Mouse (Mus musculus): ENCODE results near the gene Kcnh1. TPM values are rescaled to one million over a fixed set of nuclear protein-coding genes. Genes with fewer than 3 reads are reported as not detected.

Kcnh1 gene
- polyA plus RNA-seq, 1 experiment from 2014 or later, result 0.60 TPM

DNA sequence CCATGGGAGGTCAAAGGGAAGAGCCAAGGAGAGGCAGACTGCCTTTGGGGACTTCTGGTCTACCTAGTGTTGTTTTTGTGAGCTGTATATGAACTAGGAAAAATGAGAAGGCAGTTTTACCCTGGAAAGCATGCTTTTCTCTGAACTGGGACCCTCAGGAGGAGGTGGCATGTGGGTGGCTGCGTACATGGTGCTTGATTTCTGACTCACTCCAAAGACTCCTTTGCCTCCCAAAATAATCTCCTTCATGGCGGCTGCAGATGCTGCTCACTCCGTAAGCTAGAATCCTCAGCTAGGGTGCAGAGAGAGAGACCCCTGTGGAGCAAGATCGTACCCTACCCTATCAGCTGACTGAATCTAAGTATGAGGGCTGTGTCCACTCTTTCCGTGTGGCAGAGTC is 145.5 kb downstream of the Kcnh1 start:
- ATAC-seq (ENCODE audit: low FRiP score, low read depth), result no peak
- Histone ChIP-seq H3K9ac (no peak overlapping the region), H3K4me3 (no peak overlapping the region), H3K4me1 (peaks cover 9% of the 10 kb centered on the region; the same call in 1 of the 2 replicates), H3K27me3 (no peaks in the 10 kb centered on the region), H3K9me3 (0 out of 2 replicates have a peak, but pooled peaks cover 5% of the 10 kb centered on the region), H3K4me2 (replicated peaks) (no peak overlapping the region), H3K36me3 (no peaks in the 10 kb centered on the region), H3K27ac (no peak overlapping the region)
- WGBS, result 92% methylated on average over 5 of the region's 5 CpGs

DNA sequence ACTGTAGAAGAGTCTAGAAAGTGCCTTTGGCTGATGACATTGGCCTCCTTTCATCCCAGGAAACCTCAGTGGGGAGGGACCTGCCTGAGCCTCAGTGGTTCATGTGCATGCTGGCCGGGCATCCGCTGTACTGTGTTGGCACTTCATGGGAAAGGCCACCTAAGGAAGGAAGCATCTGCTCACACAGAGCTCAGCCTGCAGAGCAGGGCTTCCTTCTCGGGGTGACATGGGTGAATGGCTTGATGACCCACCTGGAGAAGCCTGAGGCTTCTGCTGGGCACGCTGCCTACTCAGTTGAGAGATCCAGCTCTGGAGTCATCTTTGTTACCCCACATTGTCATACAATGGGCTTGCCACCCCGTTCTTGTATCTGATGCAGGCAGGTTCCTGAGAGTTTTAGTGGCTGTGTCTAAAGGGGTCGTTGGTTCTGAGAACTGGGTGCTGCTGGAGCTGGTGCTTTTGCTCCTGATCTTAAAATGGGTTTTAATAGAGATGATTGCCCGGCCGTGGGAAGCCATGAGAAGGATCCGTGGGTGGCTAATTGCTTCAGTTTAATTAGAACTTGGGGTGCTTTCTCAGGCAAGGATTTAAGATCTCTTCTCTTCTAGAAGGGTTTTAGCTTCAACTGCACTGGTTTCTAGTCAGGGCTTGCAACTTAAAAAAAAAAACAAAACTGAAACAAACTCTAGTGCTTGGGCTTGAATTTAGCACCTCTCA is 148.9 kb downstream of the Kcnh1 start:
- Histone ChIP-seq H3K9me3 (no peaks in the 10 kb centered on the region), H3K27me3 (no peaks in the 10 kb centered on the region), H3K27ac (no peak overlapping the region), H3K4me1 (peaks cover 9% of the 10 kb centered on the region; the same call in 1 of the 2 replicates), H3K36me3 (no peaks in the 10 kb centered on the region), H3K9ac (no peak overlapping the region), H3K4me2 (replicated peaks) (no peak overlapping the region), H3K4me3 (no peak overlapping the region)
- no peak for ATAC-seq (ENCODE audit: low FRiP score, low read depth)
- WGBS, result 73% methylated on average over 9 of the region's 9 CpGs

DNA sequence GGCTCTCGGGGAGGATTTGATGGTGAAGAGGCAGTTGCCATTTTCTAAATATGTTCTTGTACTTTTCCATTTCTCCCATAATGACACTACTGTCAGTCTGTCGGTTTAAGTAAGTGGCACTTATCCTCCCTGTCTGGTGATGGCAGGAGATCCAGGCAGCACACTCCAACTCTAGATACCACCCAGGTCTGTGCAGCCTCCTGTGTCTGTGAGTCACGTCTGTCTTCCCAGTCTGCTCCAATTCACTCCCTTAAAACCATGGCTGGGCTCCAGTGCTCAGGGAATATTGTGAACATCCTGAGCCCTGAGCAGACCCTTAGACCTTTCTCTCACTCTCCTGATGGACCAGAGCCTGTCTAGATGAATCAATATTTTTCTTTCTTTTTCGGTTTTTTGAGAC is 151.2 kb downstream of the Kcnh1 start:
- 85% methylated on average over 4 of the region's 4 CpGs for WGBS
- Histone ChIP-seq H3K27ac (no peak overlapping the region), H3K4me1 (peaks cover 9% of the 10 kb centered on the region; the same call in 1 of the 2 replicates), H3K4me3 (no peak overlapping the region), H3K9ac (no peak overlapping the region), H3K4me2 (replicated peaks) (no peak overlapping the region), H3K9me3 (no peaks in the 10 kb centered on the region), H3K27me3 (no peaks in the 10 kb centered on the region), H3K36me3 (no peaks in the 10 kb centered on the region)
- no peak for ATAC-seq (ENCODE audit: low FRiP score, low read depth)

DNA sequence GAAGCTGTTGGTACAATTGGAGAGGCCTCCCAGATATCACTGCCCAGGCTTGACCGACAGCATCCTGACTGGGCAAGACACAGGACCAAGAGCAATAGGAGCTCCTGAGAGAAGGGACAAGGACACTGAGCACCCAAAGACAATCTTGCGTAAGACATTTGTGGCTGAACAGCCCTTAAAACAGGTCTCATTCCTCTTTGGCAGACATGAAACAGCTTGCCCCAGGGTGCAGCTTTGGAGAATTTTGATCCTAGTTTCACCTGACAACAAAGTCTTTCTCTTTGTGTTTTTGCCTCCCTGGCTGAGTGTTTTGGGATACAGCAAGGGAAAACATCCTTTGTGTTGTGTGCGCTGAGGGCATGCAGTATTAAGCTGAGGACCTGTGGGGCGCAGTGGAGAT is 153.4 kb downstream of the Kcnh1 start:
- no peak overlapping the region for H3K9ac ChIP-seq
- H3K36me3 ChIP-seq, result no peaks in the 10 kb centered on the region
- H3K9me3 ChIP-seq, result no peaks in the 10 kb centered on the region
- no peak for ATAC-seq (ENCODE audit: low FRiP score, low read depth)
- no peak overlapping the region for H3K4me3 ChIP-seq
- no peak overlapping the region for H3K4me2 ChIP-seq (replicated peaks)
- H3K27ac ChIP-seq, result no peak overlapping the region
- H3K4me1 ChIP-seq, result peaks cover 9% of the 10 kb centered on the region; the same call in 1 of the 2 replicates
- WGBS, result 94% methylated on average over 4 of the region's 4 CpGs
- no peaks in the 10 kb centered on the region for H3K27me3 ChIP-seq

DNA sequence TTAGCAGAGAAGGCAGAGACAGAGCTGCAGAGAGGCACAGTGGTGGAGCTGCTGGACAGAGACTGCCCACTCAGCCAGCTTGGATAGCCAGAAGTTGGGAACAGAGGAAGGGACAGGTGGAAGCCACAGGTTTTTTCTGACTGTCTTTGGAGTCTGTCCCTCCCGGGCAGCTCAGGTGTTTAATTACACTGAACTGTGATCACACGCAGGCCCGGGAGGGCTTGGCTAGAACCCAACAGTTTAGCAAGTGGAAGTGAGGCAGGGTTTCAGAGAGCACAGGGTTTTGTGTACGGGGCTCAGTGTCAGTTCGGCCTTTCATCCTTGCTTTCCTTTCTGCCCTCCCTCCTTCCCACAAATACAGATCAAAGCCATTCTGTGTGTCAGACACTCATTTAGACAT is 156.8 kb downstream of the Kcnh1 start:
- Histone ChIP-seq H3K4me2 (replicated peaks) (no peak overlapping the region), H3K4me1 (no peaks in the 10 kb centered on the region), H3K9ac (no peak overlapping the region), H3K27me3 (no peaks in the 10 kb centered on the region), H3K36me3 (no peaks in the 10 kb centered on the region), H3K27ac (no peak overlapping the region), H3K9me3 (no peaks in the 10 kb centered on the region), H3K4me3 (no peak overlapping the region)
- 54% methylated on average over 5 of the region's 5 CpGs for WGBS
- ATAC-seq (ENCODE audit: low FRiP score, low read depth), result no peak

DNA sequence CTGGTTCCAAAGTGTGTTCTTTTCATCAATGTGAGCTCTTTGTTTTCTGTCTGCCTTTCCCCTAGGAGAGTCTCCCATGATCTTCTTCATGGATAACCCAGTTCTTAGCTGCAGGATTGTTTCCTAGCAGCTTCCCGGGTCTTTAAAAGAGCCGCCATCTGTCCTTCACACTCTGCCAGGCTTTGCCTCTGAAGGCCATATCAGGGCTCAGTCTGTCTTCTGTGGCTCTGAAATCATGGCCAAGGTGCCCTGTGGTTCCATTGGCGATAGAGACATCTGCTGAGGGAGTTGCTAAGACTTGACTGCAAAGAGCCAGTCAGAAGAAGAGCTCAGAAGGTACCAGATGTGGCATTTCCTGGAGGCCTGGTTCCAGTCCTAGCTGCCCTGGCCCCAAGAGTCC is 165.7 kb downstream of the Kcnh1 start:
- ATAC-seq (ENCODE audit: low FRiP score, low read depth), result no peak
- WGBS, result 90% methylated on average over 3 of the region's 3 CpGs
- no peaks in the 10 kb centered on the region for H3K4me1 ChIP-seq

DNA sequence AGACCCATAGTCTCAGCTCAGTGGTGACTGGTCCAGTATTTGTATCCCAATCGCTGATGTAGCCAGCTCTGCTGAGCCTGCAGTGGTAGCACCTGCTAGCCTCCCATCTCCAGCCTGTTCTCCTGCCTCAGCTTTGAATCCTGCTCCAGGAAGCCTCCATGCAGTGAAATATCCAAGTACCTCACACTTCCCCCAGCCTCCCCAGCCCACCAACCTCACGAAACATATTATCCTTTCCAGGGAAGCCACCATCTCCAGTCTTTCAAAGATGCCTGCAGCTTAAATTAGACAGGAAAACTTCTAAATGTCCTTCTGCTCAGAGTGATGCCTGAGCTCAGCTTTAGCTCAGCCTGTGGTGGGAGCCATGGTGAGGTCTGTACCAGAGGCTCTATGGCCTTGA is 168.6 kb downstream of the Kcnh1 start:
- Histone ChIP-seq H3K4me3 (no peak overlapping the region), H3K9ac (no peak overlapping the region), H3K27me3 (no peaks in the 10 kb centered on the region), H3K4me2 (replicated peaks) (no peak overlapping the region), H3K36me3 (no peaks in the 10 kb centered on the region), H3K4me1 (no peaks in the 10 kb centered on the region), H3K9me3 (no peaks in the 10 kb centered on the region), H3K27ac (no peak overlapping the region)
- 83% methylated on average over 2 of the region's 2 CpGs for WGBS
- ATAC-seq (ENCODE audit: low FRiP score, low read depth), result no peak

More for the DNA sequence above, 165.7 kb downstream of the Kcnh1 start:
- Histone ChIP-seq H3K9me3 (no peaks in the 10 kb centered on the region), H3K4me3 (no peak overlapping the region), H3K27me3 (no peaks in the 10 kb centered on the region), H3K4me2 (replicated peaks) (no peak overlapping the region), H3K36me3 (no peaks in the 10 kb centered on the region), H3K9ac (no peak overlapping the region), H3K27ac (no peak overlapping the region)

DNA sequence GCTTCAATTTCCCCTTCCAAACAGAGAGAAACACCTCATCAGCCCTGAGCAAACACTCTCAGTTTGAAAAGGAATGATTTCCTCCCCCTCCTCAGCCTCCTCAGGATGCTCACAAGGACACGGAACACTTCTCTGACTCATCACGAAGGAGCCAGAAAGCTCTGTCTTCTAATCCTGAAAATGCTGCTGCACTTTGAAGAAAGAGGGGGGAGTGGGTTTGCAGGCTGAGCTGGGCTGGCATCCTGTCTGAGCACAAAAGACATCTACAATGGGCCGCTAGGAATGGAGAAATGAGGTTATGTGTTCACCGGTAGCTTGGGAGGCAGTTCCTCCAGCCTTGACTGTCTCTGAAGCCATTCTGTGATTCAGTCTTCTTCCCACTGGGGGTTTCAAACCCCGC is 177.8 kb downstream of the Kcnh1 start:
- no peak for ATAC-seq (ENCODE audit: low FRiP score, low read depth)
- no peaks in the 10 kb centered on the region for H3K4me1 ChIP-seq
- H3K27me3 ChIP-seq, result no peaks in the 10 kb centered on the region
- H3K4me3 ChIP-seq, result no peak overlapping the region
- 0 out of 2 replicates have a peak, but pooled peaks cover 4% of the 10 kb centered on the region for H3K9me3 ChIP-seq
- no peaks in the 10 kb centered on the region for H3K36me3 ChIP-seq
- no peak overlapping the region for H3K4me2 ChIP-seq (replicated peaks)
- no peak overlapping the region for H3K27ac ChIP-seq
- no peak overlapping the region for H3K9ac ChIP-seq
- WGBS, result 74% methylated on average over 5 of the region's 5 CpGs

DNA sequence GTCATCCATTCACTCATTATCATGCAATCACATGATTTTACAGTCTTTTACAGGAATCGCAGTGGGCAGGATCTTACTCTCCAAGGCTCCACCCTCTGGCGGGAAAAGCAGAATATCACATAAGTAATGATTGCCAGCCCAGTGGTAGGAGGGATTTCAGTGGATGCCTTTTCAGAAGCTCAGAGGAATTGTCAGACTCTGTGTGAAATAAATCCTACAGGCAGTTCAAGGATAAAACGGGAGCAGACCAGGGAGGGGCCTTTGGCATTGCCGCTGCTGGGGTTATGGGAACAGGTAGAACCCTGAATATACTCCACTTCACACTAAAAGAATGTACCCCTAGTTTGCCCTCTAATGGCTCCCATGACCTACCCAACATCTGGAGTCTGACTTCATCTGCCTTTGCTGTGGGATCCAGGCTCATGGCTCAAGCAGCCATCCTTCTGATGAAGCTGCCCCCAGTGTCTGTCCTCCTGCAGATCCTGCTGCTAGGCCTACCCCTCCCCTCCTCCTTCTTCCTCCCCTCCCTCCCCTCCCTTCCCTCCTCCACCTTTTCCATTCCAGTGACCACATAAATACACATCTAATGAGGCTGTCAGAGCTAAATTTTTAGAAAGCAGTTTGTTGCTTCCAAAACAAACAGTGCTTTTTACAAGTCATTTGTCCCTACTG is 181.5 kb downstream of the Kcnh1 start:
- H3K27ac ChIP-seq, result no peak overlapping the region
- no peaks in the 10 kb centered on the region for H3K36me3 ChIP-seq
- H3K9me3 ChIP-seq, result 0 out of 2 replicates have a peak, but pooled peaks cover 4% of the 10 kb centered on the region
- no peak overlapping the region for H3K4me2 ChIP-seq (replicated peaks)
- ATAC-seq (ENCODE audit: low FRiP score, low read depth), result no peak
- no peaks in the 10 kb centered on the region for H3K27me3 ChIP-seq
- H3K4me1 ChIP-seq, result no peaks in the 10 kb centered on the region
- H3K4me3 ChIP-seq, result no peak overlapping the region
- H3K9ac ChIP-seq, result no peak overlapping the region
- 77% methylated on average over 4 of the region's 4 CpGs for WGBS

DNA sequence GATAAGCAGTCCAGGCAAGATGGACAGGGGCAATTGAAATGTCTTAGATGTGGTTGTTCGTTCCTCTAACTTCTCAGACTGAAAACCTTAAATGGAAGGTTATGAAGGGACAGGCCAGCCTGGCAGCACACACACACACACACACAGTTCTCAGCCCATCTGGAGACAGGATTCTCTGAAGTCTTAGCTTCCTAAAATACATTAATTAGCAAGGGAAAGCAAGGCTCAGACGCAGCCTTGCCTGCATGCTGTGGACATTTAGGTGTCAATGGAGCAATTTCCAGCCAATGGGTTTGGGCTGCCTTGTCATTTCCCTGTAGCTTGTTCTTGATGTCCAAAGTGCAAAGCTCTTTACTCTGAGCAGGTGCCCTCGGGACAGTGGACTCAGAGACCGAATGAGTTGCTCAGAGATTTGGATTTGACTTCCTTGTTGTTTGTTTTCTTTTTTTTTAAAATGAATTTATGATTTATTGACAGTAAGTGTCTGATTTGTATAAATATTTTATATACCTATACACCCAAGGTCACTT is 188.0 kb downstream of the Kcnh1 start:
- 78% methylated on average over 4 of the region's 4 CpGs for WGBS
- no peak overlapping the region for H3K4me2 ChIP-seq (replicated peaks)
- no peak overlapping the region for H3K4me3 ChIP-seq
- no peak overlapping the region for H3K27ac ChIP-seq
- no peaks in the 10 kb centered on the region for H3K27me3 ChIP-seq
- no peak overlapping the region for H3K9ac ChIP-seq
- ATAC-seq (ENCODE audit: low FRiP score, low read depth), result no peak
- no peaks in the 10 kb centered on the region for H3K9me3 ChIP-seq
- H3K4me1 ChIP-seq, result no peaks in the 10 kb centered on the region
- H3K36me3 ChIP-seq, result no peaks in the 10 kb centered on the region

DNA sequence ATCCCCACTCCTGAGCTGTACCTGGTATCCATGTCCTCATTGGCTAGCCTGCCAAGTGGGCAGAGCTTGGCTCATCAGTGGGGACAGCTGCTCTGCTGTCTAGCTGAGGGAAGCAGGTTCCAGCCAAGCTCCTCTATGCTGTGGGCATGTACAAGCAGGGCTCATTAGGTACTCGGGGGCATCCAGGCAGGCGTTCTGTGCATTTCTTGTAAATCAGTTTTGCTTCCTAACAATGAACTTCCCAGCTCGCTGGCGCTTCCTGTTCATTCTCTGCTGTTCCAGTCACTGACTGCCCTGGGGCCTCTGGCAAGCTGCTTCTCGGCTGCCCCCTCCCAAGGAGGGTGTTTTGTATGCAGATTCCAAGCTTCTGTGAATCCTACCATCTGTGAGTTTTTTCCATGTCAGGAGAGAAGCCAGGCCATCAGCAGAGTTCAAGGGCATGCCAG is 190.0 kb downstream of the Kcnh1 start:
- no peaks in the 10 kb centered on the region for H3K27me3 ChIP-seq
- H3K27ac ChIP-seq, result no peak overlapping the region
- ATAC-seq (ENCODE audit: low FRiP score, low read depth), result no peak
- no peak overlapping the region for H3K4me2 ChIP-seq (replicated peaks)
- no peaks in the 10 kb centered on the region for H3K36me3 ChIP-seq
- WGBS, result 55% methylated on average over 5 of the region's 5 CpGs
- no peaks in the 10 kb centered on the region for H3K4me1 ChIP-seq
- no peaks in the 10 kb centered on the region for H3K9me3 ChIP-seq
- no peak overlapping the region for H3K4me3 ChIP-seq
- no peak overlapping the region for H3K9ac ChIP-seq

DNA sequence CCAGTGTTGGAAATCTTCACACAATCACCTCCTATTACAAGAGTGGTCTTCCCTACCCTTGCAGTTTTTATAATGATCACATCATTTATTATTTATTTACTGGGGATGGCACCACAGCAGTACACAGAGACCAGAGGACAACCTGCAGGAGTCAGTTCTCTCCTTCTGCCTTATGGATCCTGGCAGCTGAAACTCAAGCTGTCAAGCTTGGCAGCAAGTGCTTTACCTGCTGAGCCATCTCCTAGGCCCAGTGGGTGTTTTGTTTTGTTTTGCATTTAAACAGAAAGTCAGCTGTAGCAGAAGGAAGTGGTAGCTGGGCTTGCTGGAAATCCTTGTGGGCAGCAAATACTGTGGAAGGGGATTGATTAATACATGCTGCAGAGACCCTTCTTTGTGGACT is 197.1 kb downstream of the Kcnh1 start:
- Histone ChIP-seq H3K4me3 (no peak overlapping the region), H3K36me3 (no peaks in the 10 kb centered on the region), H3K27me3 (no peaks in the 10 kb centered on the region), H3K4me2 (replicated peaks) (no peak overlapping the region), H3K4me1 (no peaks in the 10 kb centered on the region), H3K9me3 (no peaks in the 10 kb centered on the region), H3K27ac (no peak overlapping the region), H3K9ac (no peak overlapping the region)
- no peak for ATAC-seq (ENCODE audit: low FRiP score, low read depth)
